Mouse (Mus musculus) megakaryocyte, embryonic 14.5 days (primary cell): ENCODE data around the gene Psma7. TPM values are rescaled to one million over a fixed set of nuclear protein-coding genes. Genes with fewer than 3 reads are reported as not detected.
A peak's percentile ranks its signal among the peaks of the same experiment; 100 is the strongest.

Experiments
- H3K27me3 ChIP-seq: replicated peaks from 2 replicates; pipeline ENCODE3; 2012; ENCODE audit warnings: inconsistent platforms
- H3K36me3 ChIP-seq: replicated peaks from 2 replicates; pipeline ENCODE3; 2012; ENCODE audit warnings: low read length, inconsistent platforms, mixed read lengths
- H3K4me1 ChIP-seq: 2 replicates; pipeline ENCODE4 v1.6.1; 2012; ENCODE audit warnings: inconsistent platforms
- H3K4me3 ChIP-seq: replicated peaks from 2 replicates; pipeline ENCODE3; 2012; ENCODE audit warnings: moderate library complexity, mild to moderate bottlenecking, inconsistent platforms
- H3K9me3 ChIP-seq: 2 replicates; pipeline ENCODE4 v1.6.1; 2012; ENCODE audit warnings: inconsistent platforms
- FLI1 ChIP-seq: IDR thresholded peaks from 2 replicates; pipeline ENCODE4 v1.6.1; 2012; ENCODE audit warnings: low read length, inconsistent platforms, mixed read lengths
- GATA1 ChIP-seq: IDR thresholded peaks from 3 replicates; pipeline ENCODE4 v1.6.1; 2012; ENCODE audit warnings: mixed read lengths, low read length, inconsistent platforms, borderline replicate concordance
- polyA plus RNA-seq: library from polyadenylated mRNA; stranded (reverse); fragments of >175 nt; gene quantifications from 2 replicates; pipeline ENCODE4 v1.2.3, GENCODE M21; 2012; ENCODE audit warnings: low replicate concordance; ENCODE audit not compliant: insufficient read depth

Gene Psma7
- polyA plus RNA-seq, 1 experiment = 97.9 TPM

DNA sequence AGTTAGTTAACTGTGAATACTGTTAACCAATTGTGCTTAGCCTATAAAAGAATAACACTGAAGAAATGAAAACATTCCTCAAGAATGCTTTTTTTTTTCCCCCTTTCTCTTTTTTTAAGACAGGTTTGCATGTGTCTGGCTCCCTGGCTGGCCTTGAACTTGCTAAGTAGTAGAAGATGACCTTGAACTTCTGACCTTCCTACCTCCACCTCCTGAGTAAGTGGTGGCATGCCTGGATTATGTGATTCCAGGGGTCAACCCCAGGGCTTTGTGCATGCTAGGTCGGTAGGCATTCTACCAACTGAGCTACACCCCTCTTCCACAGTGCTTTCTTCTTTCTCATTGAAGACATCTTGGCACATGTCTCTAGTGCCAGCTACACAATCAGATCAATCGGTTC, 29.4 kb upstream of the Psma7 start:
- Histone ChIP-seq H3K4me3 (no peak overlapping the region), H3K27me3 (no peaks in the 10 kb centered on the region), H3K36me3 (peaks cover 52% of the 10 kb centered on the region), H3K4me1 (peaks cover 36% of the 10 kb centered on the region), H3K9me3 (no peaks in the 10 kb centered on the region)
- no peak for TF ChIP-seq FLI1
- TF ChIP-seq GATA1 = no peak

DNA sequence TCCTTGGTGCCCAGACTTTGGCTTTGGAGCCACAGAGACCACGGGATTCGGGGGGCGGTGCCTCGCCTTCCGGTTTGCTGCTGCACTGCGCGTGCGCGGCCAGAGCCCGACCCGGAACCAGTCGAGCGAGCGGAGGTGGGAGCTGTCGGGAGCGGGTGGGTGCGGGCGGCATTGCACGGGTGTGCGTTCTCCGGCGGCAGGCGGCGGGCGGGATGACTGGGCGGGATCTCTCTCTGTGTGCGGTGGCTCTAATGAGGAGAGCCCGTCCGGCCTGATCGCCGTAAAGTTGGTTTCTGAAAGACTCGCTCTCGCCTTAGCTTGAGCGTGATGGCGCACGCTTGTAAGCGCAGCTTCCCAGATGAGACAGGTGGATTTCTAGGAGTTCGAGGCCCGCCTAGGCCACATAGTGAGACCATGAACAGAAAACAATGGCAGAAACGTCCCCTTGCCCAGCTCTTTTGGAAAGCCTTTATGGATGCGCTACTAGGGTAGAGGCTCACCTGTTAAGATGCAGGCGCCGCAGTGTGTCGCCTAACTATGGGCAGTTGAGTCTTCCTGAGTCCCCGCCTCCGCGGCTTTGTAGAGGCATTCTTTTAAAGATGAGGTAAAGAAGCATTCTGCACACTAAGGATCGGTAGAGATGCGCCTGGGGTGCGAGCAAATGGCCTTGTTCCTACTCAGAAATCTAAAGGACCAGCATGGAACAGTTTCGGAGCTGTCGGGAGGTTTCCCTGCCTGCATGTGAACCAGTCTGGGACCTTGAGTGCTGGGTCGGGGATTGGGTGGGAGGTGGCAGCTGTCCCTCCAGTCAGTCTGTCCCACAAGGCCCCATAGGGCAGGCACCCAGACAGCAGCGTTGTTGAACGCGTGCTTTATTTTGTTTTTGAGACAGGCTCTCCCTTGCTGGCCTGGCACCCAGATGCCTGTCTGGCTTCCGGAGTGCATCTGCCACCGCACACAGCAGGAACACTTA, 28.5 kb upstream of the Psma7 start, which contains the start of gene Mtg2:
TSS of gene Mtg2 (plus strand) at position 108 of the 973 bp plus-strand sequence.
- TF ChIP-seq FLI1 = peak; percentile 62; the same call in 1 of the 2 replicates
- TF ChIP-seq GATA1 = no peak
- H3K4me1 ChIP-seq = peaks cover 36% of the 10 kb centered on the region
- no peaks in the 10 kb centered on the region for H3K27me3 ChIP-seq
- H3K36me3 ChIP-seq = peaks cover 52% of the 10 kb centered on the region
- no peaks in the 10 kb centered on the region for H3K9me3 ChIP-seq
- H3K4me3 ChIP-seq = peak within 1 kb of the TSS; percentile 96

DNA sequence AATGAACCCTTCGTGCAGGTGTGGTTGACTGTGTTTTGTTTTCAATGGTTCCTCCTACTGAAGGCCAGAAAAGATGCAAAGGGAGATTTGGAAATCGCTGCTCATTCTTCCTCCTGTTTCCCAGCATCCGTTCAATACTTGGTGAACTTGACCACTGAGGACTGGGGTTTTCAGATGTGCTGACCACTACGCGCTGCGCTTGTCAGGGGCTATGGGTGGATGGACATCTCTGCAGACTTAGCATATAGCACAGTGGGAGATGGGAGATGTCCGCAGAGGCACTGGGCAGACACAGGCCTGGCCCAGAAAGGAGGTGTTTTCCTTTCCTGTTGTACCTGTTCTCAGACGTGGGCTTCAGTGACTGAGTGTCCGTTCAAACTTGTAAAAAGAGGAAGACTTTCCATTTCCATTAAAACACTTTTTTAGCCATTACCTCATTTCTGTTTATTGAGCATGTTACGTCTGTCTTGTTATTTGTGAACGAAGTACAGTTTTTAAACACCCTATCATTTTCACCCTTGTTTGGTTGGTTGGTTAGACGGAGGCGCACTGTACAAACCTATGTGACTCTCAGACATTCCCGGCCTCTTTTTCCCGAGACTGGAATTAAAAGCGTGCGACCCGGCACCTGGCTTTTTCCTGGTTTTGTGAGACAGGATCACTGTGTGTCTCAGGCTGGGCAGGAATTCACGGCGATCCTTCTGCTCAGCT, 27.7 kb upstream of the Psma7 start:
- Histone ChIP-seq H3K9me3 (no peaks in the 10 kb centered on the region), H3K4me1 (peaks cover 33% of the 10 kb centered on the region), H3K27me3 (no peaks in the 10 kb centered on the region), H3K4me3 (peak overlapping the region; percentile 96), H3K36me3 (peaks cover 45% of the 10 kb centered on the region)
- TF ChIP-seq GATA1 (no peak), FLI1 (no peak)

DNA sequence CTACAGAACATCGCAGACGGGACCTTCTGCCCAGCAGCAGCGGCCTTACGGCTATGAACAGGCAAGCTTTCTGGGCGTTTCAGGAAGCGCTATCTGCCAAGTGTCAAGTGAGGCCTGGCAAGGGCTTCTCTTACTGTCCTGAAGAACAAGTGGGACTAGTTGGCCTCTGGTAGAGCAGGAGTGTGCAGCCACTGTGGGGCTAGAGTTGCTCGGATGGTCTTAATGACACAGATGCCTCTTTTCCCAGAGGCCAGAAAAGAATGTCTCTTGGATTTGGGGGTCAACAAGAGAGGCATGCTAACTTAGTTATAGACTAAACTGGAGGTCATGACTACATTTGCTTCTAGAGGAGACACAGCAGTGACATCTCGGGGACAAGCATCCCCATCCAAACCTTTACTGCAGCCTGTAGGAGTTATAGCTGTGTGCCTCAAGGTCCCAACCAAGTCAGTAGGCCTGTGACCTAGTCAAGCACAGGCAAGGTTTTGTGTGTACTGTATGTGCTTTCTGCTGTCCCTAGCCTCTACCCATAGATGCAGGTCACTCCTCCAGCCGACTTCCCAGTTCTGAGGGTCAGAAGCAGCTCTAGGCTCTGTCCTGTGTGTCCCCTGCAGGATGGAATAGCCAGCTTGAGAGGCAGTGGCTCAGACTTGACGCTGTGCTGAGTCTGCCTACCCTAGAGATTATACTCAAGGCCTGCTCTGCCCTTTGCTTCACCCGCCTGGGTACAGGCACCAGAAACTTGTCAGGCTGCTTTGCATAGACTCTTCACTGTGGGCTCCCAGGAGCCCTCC, 21.3 kb upstream of the Psma7 start:
- Histone ChIP-seq H3K27me3 (no peaks in the 10 kb centered on the region), H3K4me1 (peaks cover 11% of the 10 kb centered on the region), H3K4me3 (no peak overlapping the region), H3K9me3 (no peaks in the 10 kb centered on the region), H3K36me3 (peaks cover 64% of the 10 kb centered on the region)
- TF ChIP-seq FLI1 = no peak
- no peak for TF ChIP-seq GATA1

DNA sequence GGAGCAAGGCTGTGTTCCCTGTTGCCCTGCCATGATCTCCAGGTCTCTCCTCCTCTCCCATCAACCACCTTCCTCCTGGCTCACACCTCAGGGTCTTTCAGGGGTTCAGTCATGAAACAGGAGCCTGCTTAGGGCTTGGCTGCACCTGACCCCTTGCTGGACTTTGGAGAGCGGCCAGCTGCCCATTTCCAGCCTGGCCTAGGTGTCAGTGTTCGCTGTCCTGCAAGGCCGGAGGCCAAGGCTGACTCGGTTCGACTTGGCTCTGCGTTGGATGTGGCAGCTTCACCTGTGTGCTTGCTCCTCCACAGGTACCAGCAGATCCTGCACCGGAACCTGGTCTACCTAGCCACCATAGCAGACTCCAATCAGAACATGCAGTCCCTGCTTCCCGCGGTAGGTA, 10.8 kb upstream of the Psma7 start:
- TF ChIP-seq GATA1 (no peak), FLI1 (no peak)
- Histone ChIP-seq H3K27me3 (peaks cover 3% of the 10 kb centered on the region), H3K4me3 (no peak overlapping the region), H3K36me3 (peaks cover 58% of the 10 kb centered on the region), H3K9me3 (peaks cover 9% of the 10 kb centered on the region), H3K4me1 (peaks cover 36% of the 10 kb centered on the region)

DNA sequence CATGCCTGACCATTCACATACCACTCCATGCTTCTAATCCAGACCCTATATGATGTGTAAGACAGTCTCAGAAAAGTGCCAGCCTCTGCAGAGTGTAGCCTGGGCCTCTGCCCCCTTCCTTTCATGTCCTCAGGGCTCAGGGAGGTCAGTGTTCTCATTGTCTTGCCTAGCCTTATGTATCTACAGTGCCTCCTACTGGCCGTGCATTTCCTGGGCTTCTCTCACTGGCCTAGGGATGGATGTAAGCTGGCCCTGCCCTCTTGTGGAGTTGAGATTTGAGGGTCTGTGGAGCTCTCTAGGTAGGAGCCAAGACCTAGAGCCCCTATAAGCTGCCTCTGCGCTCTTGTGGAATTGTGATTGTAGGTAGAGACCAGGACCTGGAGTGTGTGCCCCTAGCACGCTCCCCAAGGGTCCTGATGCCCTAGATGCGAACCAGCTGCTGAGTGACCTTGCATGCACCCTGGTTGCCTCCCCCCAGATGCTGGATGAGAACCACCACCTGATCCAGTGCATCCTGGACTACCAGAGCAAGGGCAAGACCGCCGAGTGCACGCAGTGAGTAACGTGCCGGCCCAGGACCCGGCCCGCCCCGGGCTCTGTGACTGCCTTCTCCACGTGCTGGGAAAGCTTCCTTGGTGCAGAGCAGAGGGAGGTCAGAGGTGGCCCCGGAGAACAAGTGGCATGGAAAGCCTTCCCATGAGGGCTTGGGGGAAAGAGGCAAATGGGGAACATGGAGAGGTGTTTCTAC, 9.9 kb upstream of the Psma7 start:
- peaks cover 3% of the 10 kb centered on the region for H3K27me3 ChIP-seq
- TF ChIP-seq FLI1 (no peak), GATA1 (no peak)
- H3K36me3 ChIP-seq = peaks cover 49% of the 10 kb centered on the region
- peaks cover 16% of the 10 kb centered on the region for H3K9me3 ChIP-seq
- no peak overlapping the region for H3K4me3 ChIP-seq
- H3K4me1 ChIP-seq = peaks cover 36% of the 10 kb centered on the region

DNA sequence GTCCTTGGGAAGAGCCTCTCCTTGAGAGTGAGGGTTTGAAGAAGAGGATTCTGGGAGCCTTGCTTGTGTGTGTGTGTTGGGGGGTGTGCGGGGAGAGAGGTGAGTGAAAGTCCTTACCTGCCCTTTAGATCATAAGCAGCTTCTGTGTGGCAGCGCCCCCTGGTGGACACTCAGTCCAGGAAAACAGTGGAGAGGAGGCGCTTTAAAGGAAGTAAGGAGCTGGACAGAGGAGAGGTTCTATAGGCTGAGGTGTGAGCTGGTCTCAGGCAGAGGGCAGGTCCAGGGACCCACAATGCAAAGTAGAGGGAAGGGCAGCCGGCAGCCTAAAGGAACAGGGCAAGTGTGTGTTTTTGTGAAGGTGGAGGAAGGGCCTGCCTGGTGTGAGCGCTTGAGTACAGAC, 8.8 kb upstream of the Psma7 start:
- Histone ChIP-seq H3K36me3 (peaks cover 44% of the 10 kb centered on the region), H3K9me3 (peaks cover 19% of the 10 kb centered on the region), H3K4me1 (peaks cover 40% of the 10 kb centered on the region), H3K27me3 (peaks cover 3% of the 10 kb centered on the region), H3K4me3 (no peak overlapping the region)
- TF ChIP-seq GATA1 = no peak
- no peak for TF ChIP-seq FLI1

DNA sequence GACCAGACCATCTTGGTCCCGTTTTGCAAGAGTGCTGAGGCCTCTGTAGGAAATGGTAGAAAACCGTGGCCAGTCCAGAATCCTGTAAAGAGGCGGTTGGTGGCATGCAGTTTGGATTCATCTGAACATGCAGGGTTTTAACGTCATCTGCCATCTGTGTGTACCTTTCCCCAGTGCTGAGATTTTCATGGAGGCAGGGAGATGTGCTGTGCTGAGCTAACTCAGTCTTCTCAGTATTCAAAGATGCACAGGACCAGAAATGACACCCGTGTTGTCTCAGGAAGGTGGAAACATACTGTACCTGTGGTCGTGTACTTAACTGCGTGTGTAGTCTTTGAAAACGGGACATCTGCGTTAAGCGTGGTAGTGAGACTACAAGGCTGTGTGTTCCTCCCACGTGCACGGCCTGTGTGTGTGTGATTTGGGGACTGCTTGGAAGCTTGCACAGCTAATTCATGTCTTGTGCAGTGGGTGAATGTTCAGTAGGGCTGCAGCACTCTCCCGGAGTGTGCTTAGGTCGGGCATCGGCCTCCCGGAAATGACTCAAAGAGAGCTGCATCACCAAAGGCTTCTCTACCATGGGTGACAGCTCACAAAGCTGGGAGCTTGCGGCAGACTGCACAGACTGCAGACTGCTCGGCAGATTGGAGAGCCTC, 5.9 kb upstream of the Psma7 start:
- H3K4me3 ChIP-seq = peak overlapping the region; percentile 6
- peaks cover 19% of the 10 kb centered on the region for H3K9me3 ChIP-seq
- peaks cover 20% of the 10 kb centered on the region for H3K36me3 ChIP-seq
- H3K4me1 ChIP-seq = peaks cover 51% of the 10 kb centered on the region
- TF ChIP-seq GATA1 = no peak
- no peak for TF ChIP-seq FLI1
- H3K27me3 ChIP-seq = peaks cover 13% of the 10 kb centered on the region
